Mouse (Mus musculus) layer of hippocampus, adult 9-11 months (tissue): ENCODE measurements at regions not wholly inside any gene's neighbourhood (a gene's known extent, or its start where the extent isn't known, plus 50 kb on each side); places are given as distances from the start of the nearest gene placed in this dataset.

Source experiments
- DNase-seq: peaks from one replicate; pipeline ENCODE4 v3.0.0; 2022

GRCm38 (mm10) chr6:81173018-81173417 is 750.5 kb upstream of the Gcfc2 start:
- DNase-seq, result no peak

GRCm38 (mm10) chr6:81190218-81190617 is 733.3 kb upstream of the Gcfc2 start:
- DNase-seq, result peak; percentile 27

- DNase-seq, result no peak
Observed at GRCm38 (mm10) chr6:81210521-81210920, 712.9 kb upstream of the Gcfc2 start.

GRCm38 (mm10) chr6:81230747-81231146 is 692.7 kb upstream of the Gcfc2 start:
- DNase-seq, result no peak

GRCm38 (mm10) chr6:81259878-81260277 is 663.6 kb upstream of the Gcfc2 start:
- DNase-seq, result peak; percentile 19
